Mouse (Mus musculus): Measurements from ENCODE around the gene Lrig1. TPM values are rescaled to one million over a fixed set of nuclear protein-coding genes. Genes with fewer than 3 reads are reported as not detected.
A peak's percentile ranks its signal among the peaks of the same experiment; 100 is the strongest.

Gene Lrig1
- polyA plus RNA-seq, 1 experiment from 2014 or later, result 7.7 TPM

GRCm38 (mm10) chr6:94694481-94694880, 5.5 kb downstream of the Lrig1 start:
- H3K36me3 ChIP-seq (ENCODE audit: control insufficient read depth, insufficient read depth), result no peaks in the 10 kb centered on the region
- H3K27me3 ChIP-seq (ENCODE audit: control insufficient read depth, insufficient read depth, low read length), result no peaks in the 10 kb centered on the region
- 24% methylated on average over 1 of the region's 1 CpGs for WGBS
- peak overlapping the region; percentile 17 for H3K27ac ChIP-seq (ENCODE audit: low read length)
- no peak overlapping the region; the same call in 1 of the 2 replicates for H3K4me2 ChIP-seq (ENCODE audit: low read depth, low read length)
- ATAC-seq (replicated peaks; ENCODE audit: extremely low read depth, insufficient read depth, low FRiP score), result no peak
- H3K9me3 ChIP-seq (replicated peaks; ENCODE audit: control insufficient read depth, low read length), result no peaks in the 10 kb centered on the region
- peaks cover 62% of the 10 kb centered on the region for H3K4me1 ChIP-seq (ENCODE audit: control insufficient read depth, insufficient read depth, low read length)
- no peak overlapping the region for H3K4me3 ChIP-seq (ENCODE audit: low read length)
- no peak overlapping the region for H3K9ac ChIP-seq (ENCODE audit: low read length)

- Histone ChIP-seq H3K4me1 (ENCODE audit: control insufficient read depth, insufficient read depth, low read length) (peaks cover 67% of the 10 kb centered on the region), H3K4me2 (ENCODE audit: low read depth, low read length) (no peak overlapping the region), H3K4me3 (ENCODE audit: low read length) (no peak overlapping the region), H3K9ac (ENCODE audit: low read length) (no peak overlapping the region), H3K27me3 (ENCODE audit: control insufficient read depth, insufficient read depth, low read length) (no peaks in the 10 kb centered on the region), H3K27ac (ENCODE audit: low read length) (no peak overlapping the region), H3K36me3 (ENCODE audit: control insufficient read depth, insufficient read depth) (no peaks in the 10 kb centered on the region), H3K9me3 (replicated peaks; ENCODE audit: control insufficient read depth, low read length) (no peaks in the 10 kb centered on the region)
- 72% methylated on average over 9 of the region's 9 CpGs for WGBS
- no peak for ATAC-seq (replicated peaks; ENCODE audit: extremely low read depth, insufficient read depth, low FRiP score)
Observed at GRCm38 (mm10) chr6:94693091-94693490, 6.9 kb downstream of the Lrig1 start.

GRCm38 (mm10) chr6:94692003-94692402, 8.0 kb downstream of the Lrig1 start:
- Histone ChIP-seq H3K4me2 (ENCODE audit: low read depth, low read length) (no peak overlapping the region), H3K9me3 (replicated peaks; ENCODE audit: control insufficient read depth, low read length) (no peaks in the 10 kb centered on the region), H3K4me1 (ENCODE audit: control insufficient read depth, insufficient read depth, low read length) (peaks cover 63% of the 10 kb centered on the region), H3K36me3 (ENCODE audit: control insufficient read depth, insufficient read depth) (no peaks in the 10 kb centered on the region), H3K4me3 (ENCODE audit: low read length) (no peak overlapping the region), H3K27me3 (ENCODE audit: control insufficient read depth, insufficient read depth, low read length) (no peaks in the 10 kb centered on the region), H3K9ac (ENCODE audit: low read length) (no peak overlapping the region), H3K27ac (ENCODE audit: low read length) (no peak overlapping the region)
- ATAC-seq (replicated peaks; ENCODE audit: extremely low read depth, insufficient read depth, low FRiP score), result no peak
- 85% methylated on average over 2 of the region's 2 CpGs for WGBS

- Histone ChIP-seq H3K4me1 (ENCODE audit: control insufficient read depth, insufficient read depth, low read length) (peaks cover 67% of the 10 kb centered on the region), H3K27me3 (ENCODE audit: control insufficient read depth, insufficient read depth, low read length) (no peaks in the 10 kb centered on the region), H3K4me2 (ENCODE audit: low read depth, low read length) (no peak overlapping the region), H3K9me3 (replicated peaks; ENCODE audit: control insufficient read depth, low read length) (no peaks in the 10 kb centered on the region), H3K27ac (ENCODE audit: low read length) (no peak overlapping the region), H3K9ac (ENCODE audit: low read length) (no peak overlapping the region), H3K4me3 (ENCODE audit: low read length) (no peak overlapping the region), H3K36me3 (ENCODE audit: control insufficient read depth, insufficient read depth) (no peaks in the 10 kb centered on the region)
- 70% methylated on average over 7 of the region's 7 CpGs for WGBS
- ATAC-seq (replicated peaks; ENCODE audit: extremely low read depth, insufficient read depth, low FRiP score), result no peak
Observed at GRCm38 (mm10) chr6:94690247-94690646, 9.7 kb downstream of the Lrig1 start.

- Histone ChIP-seq H3K27ac (ENCODE audit: low read length) (peak overlapping the region; percentile 64), H3K36me3 (ENCODE audit: control insufficient read depth, insufficient read depth) (no peaks in the 10 kb centered on the region), H3K9ac (ENCODE audit: low read length) (no peak overlapping the region), H3K9me3 (replicated peaks; ENCODE audit: control insufficient read depth, low read length) (no peaks in the 10 kb centered on the region), H3K4me3 (ENCODE audit: low read length) (no peak overlapping the region), H3K27me3 (ENCODE audit: control insufficient read depth, insufficient read depth, low read length) (no peaks in the 10 kb centered on the region), H3K4me1 (ENCODE audit: control insufficient read depth, insufficient read depth, low read length) (peaks cover 72% of the 10 kb centered on the region), H3K4me2 (ENCODE audit: low read depth, low read length) (no peak overlapping the region)
- ATAC-seq (replicated peaks; ENCODE audit: extremely low read depth, insufficient read depth, low FRiP score), result peak; percentile 65; the same call in 1 of the 2 replicates
- WGBS, result 45% methylated on average over 4 of the region's 4 CpGs
Observed at GRCm38 (mm10) chr6:94688722-94689121, 11.2 kb downstream of the Lrig1 start.

GRCm38 (mm10) chr6:94686048-94686447, 13.9 kb downstream of the Lrig1 start:
- Histone ChIP-seq H3K27ac (ENCODE audit: low read length) (no peak overlapping the region), H3K4me1 (ENCODE audit: control insufficient read depth, insufficient read depth, low read length) (peaks cover 70% of the 10 kb centered on the region), H3K9ac (ENCODE audit: low read length) (no peak overlapping the region), H3K4me2 (ENCODE audit: low read depth, low read length) (no peak overlapping the region), H3K4me3 (ENCODE audit: low read length) (no peak overlapping the region), H3K36me3 (ENCODE audit: control insufficient read depth, insufficient read depth) (no peaks in the 10 kb centered on the region), H3K27me3 (ENCODE audit: control insufficient read depth, insufficient read depth, low read length) (no peaks in the 10 kb centered on the region), H3K9me3 (replicated peaks; ENCODE audit: control insufficient read depth, low read length) (no peaks in the 10 kb centered on the region)
- no peak for ATAC-seq (replicated peaks; ENCODE audit: extremely low read depth, insufficient read depth, low FRiP score)
- 62% methylated on average over 6 of the region's 6 CpGs for WGBS

- no peaks in the 10 kb centered on the region for H3K9me3 ChIP-seq (replicated peaks; ENCODE audit: control insufficient read depth, low read length)
- no peak overlapping the region for H3K4me3 ChIP-seq (ENCODE audit: low read length)
- no peaks in the 10 kb centered on the region for H3K27me3 ChIP-seq (ENCODE audit: control insufficient read depth, insufficient read depth, low read length)
- peaks cover 70% of the 10 kb centered on the region for H3K4me1 ChIP-seq (ENCODE audit: control insufficient read depth, insufficient read depth, low read length)
- H3K36me3 ChIP-seq (ENCODE audit: control insufficient read depth, insufficient read depth), result no peaks in the 10 kb centered on the region
- H3K27ac ChIP-seq (ENCODE audit: low read length), result peak overlapping the region; percentile 54; the same call in 1 of the 2 replicates
- no peak overlapping the region for H3K9ac ChIP-seq (ENCODE audit: low read length)
- peak overlapping the region; percentile 44; the same call in 1 of the 2 replicates for H3K4me2 ChIP-seq (ENCODE audit: low read depth, low read length)
- ATAC-seq (replicated peaks; ENCODE audit: extremely low read depth, insufficient read depth, low FRiP score), result no peak
- WGBS, result 64% methylated on average over 6 of the region's 6 CpGs
Observed at GRCm38 (mm10) chr6:94685611-94686010, 14.3 kb downstream of the Lrig1 start.

- H3K4me1 ChIP-seq (ENCODE audit: control insufficient read depth, insufficient read depth, low read length), result peaks cover 64% of the 10 kb centered on the region
- peak overlapping the region; percentile 54 for H3K27ac ChIP-seq (ENCODE audit: low read length)
- WGBS, result 20% methylated on average over 13 of the region's 13 CpGs
Observed at GRCm38 (mm10) chr6:94684844-94685557, 15.0 kb downstream of the Lrig1 start.

GRCm38 (mm10) chr6:94683701-94684100, 16.3 kb downstream of the Lrig1 start:
- no peak for ATAC-seq (replicated peaks; ENCODE audit: extremely low read depth, insufficient read depth, low FRiP score)
- peaks cover 57% of the 10 kb centered on the region for H3K4me1 ChIP-seq (ENCODE audit: control insufficient read depth, insufficient read depth, low read length)
- no peaks in the 10 kb centered on the region for H3K9me3 ChIP-seq (replicated peaks; ENCODE audit: control insufficient read depth, low read length)
- WGBS, result 41% methylated on average over 3 of the region's 3 CpGs
- H3K27ac ChIP-seq (ENCODE audit: low read length), result peak overlapping the region; percentile 20; the same call in 1 of the 2 replicates
- H3K36me3 ChIP-seq (ENCODE audit: control insufficient read depth, insufficient read depth), result no peaks in the 10 kb centered on the region
- H3K27me3 ChIP-seq (ENCODE audit: control insufficient read depth, insufficient read depth, low read length), result no peaks in the 10 kb centered on the region
- no peak overlapping the region for H3K4me2 ChIP-seq (ENCODE audit: low read depth, low read length)
- H3K4me3 ChIP-seq (ENCODE audit: low read length), result no peak overlapping the region
- H3K9ac ChIP-seq (ENCODE audit: low read length), result no peak overlapping the region

More at GRCm38 (mm10) chr6:94684844-94685557, 15.0 kb downstream of the Lrig1 start:
- Histone ChIP-seq H3K4me2 (ENCODE audit: low read depth, low read length) (peak overlapping the region; percentile 44), H3K27me3 (ENCODE audit: control insufficient read depth, insufficient read depth, low read length) (no peaks in the 10 kb centered on the region), H3K9ac (ENCODE audit: low read length) (no peak overlapping the region; the same call in 1 of the 2 replicates), H3K9me3 (replicated peaks; ENCODE audit: control insufficient read depth, low read length) (no peaks in the 10 kb centered on the region), H3K36me3 (ENCODE audit: control insufficient read depth, insufficient read depth) (no peaks in the 10 kb centered on the region), H3K4me3 (ENCODE audit: low read length) (no peak overlapping the region)
- ATAC-seq (replicated peaks; ENCODE audit: extremely low read depth, insufficient read depth, low FRiP score), result 0 out of 2 replicates have a peak, but pooled peaks have one; percentile 37

Measured in heart, embryonic 16.5 days (tissue).